Mouse (Mus musculus) cerebellum, postnatal 4 days (tissue): ENCODE data around the gene Il10.

Experiments
- DNase-seq, 2 experiments: peaks; one replicate each; pipeline ENCODE4 v3.0.0; 2022; ENCODE audit warnings: low spot score in 2 of 2, mixed read lengths in 1 of 2

The Il10 gene

DNA sequence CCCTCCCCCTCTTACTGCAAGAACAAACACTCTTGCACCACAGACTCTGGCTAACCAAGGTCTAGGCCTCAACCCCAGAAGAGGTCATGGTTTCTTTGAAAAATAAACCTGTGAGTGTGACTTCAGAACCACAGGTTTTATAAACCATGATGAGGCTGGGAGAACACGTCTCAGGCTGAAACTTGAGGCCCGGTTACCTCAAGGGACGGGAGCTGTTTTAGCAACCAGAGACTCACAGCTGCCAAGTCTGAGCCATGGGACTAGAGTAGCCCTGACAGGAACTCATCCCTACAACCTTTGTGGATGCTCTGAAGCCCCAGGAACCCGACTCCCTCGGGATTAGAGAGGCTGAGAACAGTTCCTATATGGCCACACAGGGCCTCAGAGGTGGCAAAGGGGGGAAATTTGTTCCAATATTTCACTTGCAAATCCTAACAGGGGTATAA, 29.7 kb downstream of the Il10 start:
- DNase-seq = no peak

DNA sequence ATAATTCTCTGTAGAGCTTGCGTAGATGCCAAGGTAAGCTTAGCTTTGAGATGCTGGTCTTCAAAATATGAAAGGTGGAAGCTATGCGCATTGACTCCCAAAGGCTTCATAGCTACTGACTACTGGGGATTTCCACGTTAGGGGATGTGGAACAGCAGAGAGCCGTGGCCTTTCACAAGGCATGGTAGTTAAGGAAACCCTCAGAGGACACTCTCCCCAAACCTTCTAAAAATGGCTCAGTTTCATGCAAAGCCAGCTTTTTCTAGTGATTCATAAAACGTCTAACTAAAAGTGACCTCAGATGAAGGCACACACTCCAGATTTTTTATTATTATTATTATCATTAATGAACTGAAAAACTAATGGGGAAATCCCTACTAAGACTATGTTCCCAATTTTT, 30.4 kb downstream of the Il10 start:
- DNase-seq = no peak

DNA sequence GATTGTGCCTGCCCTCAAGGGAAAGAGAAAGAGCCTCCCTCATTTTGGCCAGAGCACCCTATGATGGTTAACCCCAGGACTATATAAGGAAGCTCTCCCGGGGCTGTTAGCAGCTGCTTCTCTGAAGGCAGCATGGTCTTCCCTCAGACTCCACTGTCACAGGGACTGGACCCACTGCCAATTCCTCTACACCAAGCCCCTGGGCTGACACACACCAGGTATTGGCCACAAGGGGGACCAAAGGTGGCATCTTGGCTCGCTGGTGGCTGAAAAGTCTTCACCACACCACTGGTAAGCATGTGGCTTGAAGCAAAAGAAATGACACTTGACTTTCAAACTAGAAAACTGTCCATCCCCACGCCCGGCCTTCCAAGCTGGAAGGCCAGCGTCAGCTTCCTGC, 31.0 kb downstream of the Il10 start:
- no peak for DNase-seq

DNA sequence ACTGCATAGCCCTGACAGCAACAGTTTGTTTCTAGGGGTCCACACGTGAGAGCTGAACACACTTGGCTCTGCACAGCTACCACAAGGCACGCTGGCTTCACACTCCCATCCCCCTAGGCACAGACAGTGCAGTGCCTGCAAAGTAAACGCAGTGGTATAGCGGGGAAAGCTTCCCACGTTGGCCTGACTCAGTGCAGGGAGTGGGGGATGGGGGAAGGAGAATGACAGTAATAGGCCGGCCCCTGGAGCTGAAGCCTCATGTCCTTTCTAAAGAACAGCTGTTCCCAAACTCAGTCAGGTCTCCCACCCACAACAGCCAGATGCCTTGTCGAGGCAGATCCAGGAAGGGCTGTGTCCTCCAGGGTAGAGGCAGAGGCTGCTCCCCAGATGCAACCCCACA, 31.4 kb downstream of the Il10 start:
- DNase-seq = no peak

DNA sequence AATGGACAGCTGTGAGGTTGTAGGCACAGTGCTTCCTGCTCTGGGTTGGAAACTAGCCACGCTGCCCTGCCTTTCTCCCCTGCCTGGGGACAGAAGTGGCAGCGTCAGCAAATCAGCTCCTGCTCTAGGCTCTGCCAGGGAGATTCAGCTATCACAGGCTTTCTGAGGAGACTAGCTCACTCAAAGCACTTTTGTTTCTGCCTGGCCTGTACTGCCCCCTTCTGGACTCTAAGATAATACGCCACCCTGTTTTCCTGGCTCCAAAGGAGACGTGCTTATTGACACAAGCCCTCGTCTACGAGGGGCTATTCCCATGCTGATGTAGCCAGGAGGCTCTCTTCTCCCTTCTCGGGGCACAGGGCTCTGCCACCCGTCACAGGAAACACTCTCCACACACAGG, 33.6 kb downstream of the Il10 start:
- DNase-seq = peak in 1 of 2 experiments; percentile 68

DNA sequence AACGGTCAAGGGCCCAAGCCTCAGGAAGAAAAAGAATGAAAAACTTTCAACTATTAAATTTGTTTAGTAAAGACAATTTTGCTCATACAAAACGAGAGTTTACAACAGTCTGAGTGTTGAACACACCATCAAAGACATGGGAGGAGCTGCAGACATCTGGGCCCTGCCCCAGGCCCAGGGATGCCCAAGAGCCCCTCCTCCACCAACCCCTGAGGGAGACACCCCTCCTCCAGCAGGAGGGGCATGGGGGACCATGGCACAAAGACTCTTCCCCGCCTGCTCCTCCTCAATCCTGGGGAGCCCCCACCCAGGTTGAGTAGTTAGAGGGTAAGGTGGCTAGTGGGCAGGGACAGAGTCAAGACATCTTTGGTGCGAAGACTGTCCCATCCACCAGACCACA, 34.0 kb downstream of the Il10 start:
- no peak for DNase-seq

DNA sequence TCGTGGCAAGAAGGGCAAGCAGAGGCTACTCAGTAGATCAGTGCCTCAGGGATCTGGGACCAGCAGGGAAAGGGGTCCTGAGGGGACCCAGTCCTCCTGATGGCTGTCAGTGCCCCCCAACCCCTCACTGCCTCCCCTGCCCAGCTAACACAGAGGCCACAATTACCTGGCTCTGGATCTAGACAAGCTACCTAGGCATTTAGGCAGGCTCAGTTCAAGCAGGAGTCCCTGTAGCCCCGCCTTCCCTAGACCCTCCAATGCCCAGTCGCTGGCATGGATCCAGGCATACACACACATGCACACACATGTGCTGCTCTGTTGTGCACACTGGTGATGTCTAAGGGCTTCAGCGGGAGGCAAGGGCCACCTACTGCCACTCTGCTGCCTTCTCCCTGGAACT, 34.6 kb downstream of the Il10 start:
- no peak for DNase-seq

DNA sequence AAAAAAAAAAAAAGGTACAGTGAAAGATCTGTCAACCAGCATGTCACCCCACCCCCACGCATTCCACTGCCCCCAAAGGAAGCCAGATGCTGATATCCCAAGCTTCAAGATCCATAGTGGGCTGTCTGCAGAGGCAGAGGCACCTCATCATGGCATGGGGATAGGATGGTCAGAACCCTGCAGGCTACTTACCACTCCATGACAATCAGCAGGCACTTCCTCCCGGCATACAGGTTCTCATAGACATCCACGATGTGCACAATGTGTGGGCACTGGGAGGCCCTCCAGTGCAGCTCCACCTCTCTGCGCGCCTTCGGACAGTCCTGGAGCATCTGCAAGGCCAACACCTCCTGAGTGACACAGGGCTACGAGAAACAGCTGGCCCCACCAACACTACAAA, 38.8 kb downstream of the Il10 start:
- no peak for DNase-seq

DNA sequence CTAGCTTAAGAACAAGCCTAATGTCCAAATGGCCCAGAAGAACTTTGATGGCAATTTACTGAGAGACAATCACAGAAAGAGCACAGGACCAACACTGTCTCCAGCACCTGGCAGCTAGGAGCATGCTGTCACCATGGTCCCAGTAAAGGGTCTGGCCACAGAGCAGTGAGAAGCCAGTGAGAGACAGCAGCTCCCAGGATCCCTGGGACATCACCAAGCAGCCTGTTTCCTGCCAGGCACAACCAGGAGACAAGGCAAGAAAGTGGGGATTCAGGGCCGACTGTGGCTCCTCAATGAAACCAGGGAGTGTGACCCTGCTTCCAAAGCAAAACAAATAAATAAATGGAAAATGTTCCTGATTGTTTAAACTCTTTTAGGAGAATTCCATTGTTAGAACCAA, 39.8 kb downstream of the Il10 start:
- no peak for DNase-seq

DNA sequence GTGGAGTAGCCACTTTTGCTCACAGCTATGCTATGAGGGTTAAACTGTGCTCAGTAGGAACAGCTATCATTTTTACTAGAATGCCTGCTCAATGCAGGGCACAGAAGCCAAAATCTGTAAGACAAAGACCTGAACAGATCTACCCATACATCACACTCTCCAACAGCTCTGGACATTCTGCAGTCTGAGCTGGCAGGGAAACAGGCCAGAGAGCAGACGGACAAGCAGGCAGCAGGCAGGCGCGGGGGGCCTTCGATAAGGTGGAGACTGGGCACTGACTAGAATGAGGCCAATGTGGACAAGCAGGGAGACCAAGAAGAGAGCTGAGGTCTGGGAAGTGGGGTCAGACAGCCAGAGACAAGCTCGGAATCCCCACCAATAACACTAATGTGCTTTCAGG, 40.2 kb downstream of the Il10 start:
- no peak for DNase-seq

DNA sequence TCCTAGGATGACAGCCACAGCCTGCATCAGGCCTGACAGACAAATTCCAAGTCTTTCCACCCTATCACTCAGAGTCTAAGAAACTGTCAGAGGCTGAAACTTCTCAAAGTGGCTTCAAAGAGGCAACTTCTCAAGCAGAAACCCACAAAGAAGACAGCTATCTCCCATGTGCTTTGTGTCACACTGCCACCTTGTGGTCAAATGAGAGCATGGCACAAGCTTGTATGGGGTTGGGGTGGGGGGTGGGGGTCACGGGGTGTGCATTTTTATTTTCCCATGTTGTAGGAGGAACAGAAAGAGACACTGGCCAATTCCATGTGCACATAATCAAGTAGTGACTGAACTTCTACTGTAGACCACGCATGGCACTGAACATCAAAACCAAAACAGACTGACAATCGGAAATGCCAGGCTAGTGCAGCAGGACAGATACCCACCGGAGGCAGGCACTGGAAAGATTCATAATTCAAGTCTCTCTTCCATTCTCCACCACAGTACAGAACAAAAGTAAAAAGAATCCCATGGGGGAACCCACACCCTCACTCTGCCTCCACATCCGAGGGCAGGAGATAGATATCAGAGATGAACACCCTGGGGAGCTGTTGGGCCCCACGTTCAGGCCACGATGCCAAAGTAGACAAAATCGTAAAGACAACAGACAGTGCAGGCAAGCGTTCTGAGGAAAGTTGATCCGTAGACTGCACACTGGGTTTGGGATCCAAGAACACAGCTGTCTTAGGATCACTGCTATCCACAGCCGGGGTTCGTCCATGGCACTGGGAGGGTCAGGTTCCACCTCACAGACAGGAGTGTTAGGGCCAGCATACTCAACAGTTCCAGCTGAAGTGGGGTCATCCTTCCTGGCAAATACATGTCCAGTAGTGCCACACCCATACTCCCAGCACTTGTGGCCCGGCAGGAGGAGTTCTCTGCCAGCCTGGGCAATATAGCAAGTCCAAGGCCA, 40.9 kb downstream of the Il10 start:
- DNase-seq = peak in 1 of 2 experiments; percentile 58

DNA sequence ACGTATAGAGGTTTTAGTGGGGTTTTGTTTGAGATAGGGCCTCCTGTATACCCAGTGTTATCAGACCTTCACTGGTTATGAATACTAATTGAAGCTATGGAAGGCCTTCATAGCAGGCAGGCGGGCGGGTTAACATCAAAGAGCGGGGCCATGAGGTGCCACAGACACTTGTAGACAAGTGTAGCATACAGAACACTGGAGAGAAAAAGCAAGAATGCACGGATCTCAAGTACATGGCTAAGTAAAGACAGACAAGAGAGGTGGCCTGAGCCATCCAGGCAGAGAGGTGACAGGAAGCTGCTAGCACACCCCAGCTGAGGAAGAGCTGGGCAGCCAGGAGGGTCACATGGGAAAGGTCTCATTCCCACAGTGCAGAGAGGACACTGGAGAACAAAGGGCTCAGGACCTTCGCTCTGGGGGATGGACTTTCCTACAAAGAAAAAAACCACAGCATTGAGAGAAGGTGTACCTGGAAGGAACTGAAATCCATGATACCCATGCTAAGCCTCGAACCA, 42.2 kb downstream of the Il10 start:
- DNase-seq = no peak

DNA sequence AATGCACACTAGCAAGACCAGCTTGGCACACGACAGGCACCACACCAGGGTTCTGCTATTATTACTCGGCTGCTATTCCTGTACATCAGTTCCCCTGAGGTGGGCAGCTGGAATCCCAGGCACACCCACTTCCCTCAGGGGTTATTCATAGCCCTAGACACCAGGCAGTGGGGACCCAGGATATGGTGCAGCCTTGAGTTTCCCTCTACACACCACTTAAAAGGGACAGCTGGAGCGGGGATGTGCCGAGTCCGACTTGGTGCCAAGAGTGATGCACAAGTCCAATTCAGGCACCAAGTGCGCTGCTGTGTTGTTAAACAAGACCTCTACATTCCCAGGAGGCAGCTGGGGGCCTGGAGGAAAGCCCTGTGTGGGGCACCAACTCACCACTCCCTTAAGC, 43.2 kb downstream of the Il10 start:
- peak in 1 of 2 experiments; percentile 20 for DNase-seq

DNA sequence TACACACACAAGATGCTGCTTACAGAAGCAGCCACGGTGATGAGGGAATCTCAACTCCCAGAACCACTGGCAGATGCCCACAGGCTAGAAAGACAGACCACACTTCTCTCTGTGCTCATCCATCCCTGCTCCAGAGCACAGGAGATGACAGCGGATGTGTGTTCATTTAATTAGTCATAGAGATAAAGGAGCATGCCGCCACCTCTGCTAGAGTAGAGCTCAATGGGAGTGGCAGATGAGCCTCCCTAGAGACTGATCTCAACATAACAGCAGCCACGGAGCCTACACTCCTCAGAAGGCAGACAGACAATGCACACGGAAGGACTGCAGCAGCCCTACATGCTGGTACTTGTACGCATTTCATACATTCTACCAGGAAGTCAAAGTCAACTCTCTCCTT, 44.6 kb downstream of the Il10 start:
- DNase-seq = no peak

DNA sequence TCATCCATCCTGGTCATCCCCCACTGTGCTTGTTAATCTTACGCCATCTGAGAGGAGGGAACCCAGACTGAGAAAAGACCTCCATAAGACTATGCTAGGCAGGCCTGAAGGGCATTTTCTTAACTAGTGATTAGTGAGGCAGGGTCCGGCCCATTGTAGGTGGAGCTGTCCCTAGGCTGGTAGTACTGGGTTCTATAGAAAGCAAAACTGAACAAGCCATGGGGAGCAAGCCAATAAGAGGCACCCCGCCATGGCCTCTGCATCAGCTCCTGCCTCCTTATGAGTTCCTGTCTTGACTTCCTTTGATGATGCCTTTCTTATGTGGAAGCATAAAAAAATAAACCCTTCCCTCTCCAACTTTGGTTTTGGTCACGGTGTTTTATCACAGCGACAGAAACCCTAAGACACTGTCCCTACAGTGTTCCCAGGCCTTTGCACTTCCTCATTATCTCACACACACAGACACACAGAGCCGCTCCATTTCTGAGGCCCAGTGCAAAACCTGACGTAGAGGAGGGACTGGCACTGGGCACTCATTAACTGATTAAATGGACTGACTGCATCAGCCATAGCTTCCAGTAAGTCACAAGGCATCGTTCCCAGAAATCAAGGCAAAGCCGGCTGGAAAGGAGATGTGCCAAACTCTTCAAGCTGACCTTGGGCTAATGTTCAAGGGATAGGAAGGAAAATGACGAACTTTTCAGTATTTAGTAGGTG, 48.5 kb downstream of the Il10 start:
- DNase-seq = no peak

DNA sequence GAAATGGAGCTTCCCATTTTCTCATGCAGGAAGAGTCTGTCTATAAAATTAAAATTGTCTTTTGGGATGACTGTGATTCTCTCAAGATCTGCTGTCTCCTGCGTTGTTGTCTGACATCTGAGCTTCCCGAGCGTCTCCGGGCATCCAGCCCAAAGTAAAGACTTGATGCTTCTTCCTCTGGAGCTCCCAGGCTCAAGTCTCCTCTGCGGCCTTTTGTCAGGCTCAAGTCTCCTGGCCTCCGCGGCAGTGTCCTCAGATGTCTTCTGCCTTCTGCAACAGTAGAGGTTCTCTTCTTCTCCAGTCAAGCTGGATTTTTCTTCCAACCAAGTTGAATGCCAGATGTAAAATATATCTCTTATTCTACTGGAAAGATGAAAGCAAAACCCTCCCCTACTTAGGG, 49.4 kb downstream of the Il10 start:
- no peak for DNase-seq

DNA sequence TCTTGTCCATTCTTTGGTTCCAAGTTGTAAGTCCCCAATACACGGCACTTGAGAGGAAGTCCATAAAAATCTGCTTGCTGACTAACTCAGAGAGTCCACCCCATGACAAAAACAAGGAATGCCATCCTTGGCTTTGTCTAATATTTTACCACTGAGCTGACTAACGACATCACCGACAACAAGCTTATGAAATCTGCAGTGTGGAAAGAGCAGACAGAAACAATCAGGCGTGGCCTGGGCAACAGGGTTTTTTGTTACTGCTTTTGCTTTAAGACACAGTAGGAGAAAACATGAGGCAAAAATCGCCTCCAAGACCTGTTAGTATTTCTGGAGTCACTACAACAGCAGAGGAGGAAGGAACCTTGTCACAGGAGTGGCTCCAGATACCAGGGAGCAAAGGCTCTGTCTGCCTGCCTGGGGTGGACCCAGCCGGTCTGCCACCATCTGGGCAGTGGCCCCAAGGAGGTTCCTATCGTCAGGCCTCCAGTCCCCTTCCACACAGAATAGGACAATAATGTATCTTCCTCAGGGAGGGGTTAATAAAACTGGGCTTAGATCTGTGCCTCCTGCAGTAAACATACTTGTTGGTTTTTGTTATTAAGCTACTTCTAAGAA, 52.8 kb downstream of the Il10 start:
- no peak for DNase-seq

DNA sequence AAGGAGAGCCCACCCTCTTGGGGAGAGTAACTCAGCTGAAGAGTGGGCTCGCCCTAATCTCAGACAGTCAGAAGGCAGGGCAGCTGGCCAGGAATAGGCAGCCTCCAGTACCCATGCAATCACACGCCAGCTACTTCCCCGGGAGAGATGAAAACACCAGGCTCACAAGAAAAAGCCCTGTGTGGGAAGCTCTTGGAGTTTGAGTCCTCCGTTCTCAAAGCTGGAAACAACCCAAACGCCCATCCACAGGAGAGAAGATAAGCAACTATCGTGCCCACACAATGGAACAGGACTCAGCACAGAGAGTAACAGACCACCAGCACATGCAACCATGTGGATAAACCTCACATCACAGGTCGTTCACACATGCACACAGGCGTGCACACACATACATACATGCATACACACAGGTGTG, 54.9 kb downstream of the Il10 start:
- peak in 1 of 2 experiments; percentile 50 for DNase-seq
